Mouse (Mus musculus) embryonic facial prominence, embryonic 15.5 days (tissue): Measurements from ENCODE around the gene Aldh3b3. TPM values are rescaled to one million over a fixed set of nuclear protein-coding genes. Genes with fewer than 3 reads are reported as not detected.

ENCODE experiments used
- ATAC-seq: fragments of 200-750 bp; cut with Nextera tagmentation; 2 replicates; pipeline ENCODE4 v1.8.0; 2017; ENCODE audit warnings: low read depth, moderate TSS enrichment; ENCODE audit not compliant: insufficient number of reproducible peaks, low FRiP score, low TSS enrichment
- H3K27ac ChIP-seq: fragments of 300-500 bp; sonication (generic); replicated peaks from 2 replicates; pipeline ENCODE4 v1.5.1; 2015; ENCODE audit warnings: mild to moderate bottlenecking, inconsistent platforms
- H3K27me3 ChIP-seq: fragments of 300-500 bp; sonication (generic); 2 replicates; pipeline ENCODE4 v1.6.1; 2015; ENCODE audit warnings: inconsistent platforms
- H3K36me3 ChIP-seq: fragments of 300-500 bp; sonication (generic); 2 replicates; pipeline ENCODE4 v1.6.1; 2015; ENCODE audit warnings: mild to moderate bottlenecking, inconsistent platforms
- H3K4me1 ChIP-seq: fragments of 300-500 bp; sonication (generic); 2 replicates; pipeline ENCODE4 v1.6.1; 2015; ENCODE audit warnings: inconsistent platforms
- H3K4me2 ChIP-seq: fragments of 300-500 bp; sonication (generic); replicated peaks from 2 replicates; pipeline ENCODE4 v1.6.1; 2015; ENCODE audit warnings: mild to moderate bottlenecking, inconsistent platforms
- H3K4me3 ChIP-seq: fragments of 300-500 bp; sonication (generic); replicated peaks from 2 replicates; pipeline ENCODE4 v1.5.1; 2015; ENCODE audit warnings: mild to moderate bottlenecking, inconsistent platforms
- H3K9ac ChIP-seq: fragments of 300-500 bp; sonication (generic); 2 replicates; pipeline ENCODE4 v1.6.1; 2015; ENCODE audit warnings: inconsistent platforms
- H3K9me3 ChIP-seq: fragments of 300-500 bp; sonication (generic); replicated peaks from 2 replicates; pipeline ENCODE4 v1.6.1; 2016; ENCODE audit warnings: inconsistent platforms
- WGBS: fragments of 180-500 bp; shearing (Covaris S2); methylation state at CpG from one replicate; pipeline ENCODE4 v1.1.7; 2015; 5-methylcytosine and 5-hydroxymethylcytosine counted together
- polyA plus RNA-seq: library from polyadenylated mRNA; unstranded; fragments of >200 nt; fragmentation: Nextera tagmentation; extraction: Ambion mirVana; gene quantifications from 2 replicates; pipeline ENCODE4 v1.2.1, GENCODE M21; 2015

Gene Aldh3b3
- polyA plus RNA-seq, 1 experiment from 2014 or later, result 3.2 TPM

- no peak for ATAC-seq
- Histone ChIP-seq H3K27ac (no peak overlapping the region), H3K4me3 (no peak overlapping the region), H3K27me3 (no peaks in the 10 kb centered on the region), H3K36me3 (peaks cover 44% of the 10 kb centered on the region), H3K9me3 (no peaks in the 10 kb centered on the region), H3K4me2 (no peak overlapping the region), H3K4me1 (peaks cover 18% of the 10 kb centered on the region), H3K9ac (no peak overlapping the region)
- 84% methylated on average over 15 of the region's 15 CpGs for WGBS
Observed at GRCm38 (mm10) chr19:4004331-4004730, 45.9 kb downstream of the Aldh3b3 start.

GRCm38 (mm10) chr19:4005091-4005490, 46.6 kb downstream of the Aldh3b3 start:
- Histone ChIP-seq H3K4me1 (peaks cover 11% of the 10 kb centered on the region), H3K4me2 (no peak overlapping the region), H3K27me3 (no peaks in the 10 kb centered on the region), H3K9ac (no peak overlapping the region), H3K4me3 (no peak overlapping the region), H3K9me3 (no peaks in the 10 kb centered on the region), H3K36me3 (peaks cover 51% of the 10 kb centered on the region), H3K27ac (no peak overlapping the region)
- no peak for ATAC-seq
- 87% methylated on average over 9 of the region's 9 CpGs for WGBS

GRCm38 (mm10) chr19:4005971-4006370, 47.5 kb downstream of the Aldh3b3 start:
- no peak overlapping the region for H3K9ac ChIP-seq
- 94% methylated on average over 8 of the region's 8 CpGs for WGBS
- ATAC-seq, result no peak
- no peaks in the 10 kb centered on the region for H3K27me3 ChIP-seq
- H3K4me2 ChIP-seq, result no peak overlapping the region
- H3K4me1 ChIP-seq, result peaks cover 11% of the 10 kb centered on the region
- H3K36me3 ChIP-seq, result peaks cover 55% of the 10 kb centered on the region
- no peak overlapping the region for H3K4me3 ChIP-seq
- no peak overlapping the region for H3K27ac ChIP-seq
- no peaks in the 10 kb centered on the region for H3K9me3 ChIP-seq

GRCm38 (mm10) chr19:4011086-4011485, 52.6 kb downstream of the Aldh3b3 start:
- Histone ChIP-seq H3K4me2 (no peak overlapping the region), H3K36me3 (peaks cover 44% of the 10 kb centered on the region), H3K27me3 (no peaks in the 10 kb centered on the region), H3K4me3 (no peak overlapping the region), H3K27ac (no peak overlapping the region), H3K9ac (no peak overlapping the region), H3K9me3 (no peaks in the 10 kb centered on the region), H3K4me1 (peaks cover 16% of the 10 kb centered on the region)
- 93% methylated on average over 5 of the region's 5 CpGs for WGBS
- ATAC-seq, result no peak

GRCm38 (mm10) chr19:4012432-4013022, 54.1 kb downstream of the Aldh3b3 start, which contains the start of gene Ndufv1:
TSS of gene Ndufv1 (minus strand) at chr19:4012806.
- WGBS, result under 1% methylated on average over 45 of the region's 45 CpGs
- Histone ChIP-seq H3K36me3 (peaks cover 29% of the 10 kb centered on the region), H3K4me3 (peak within 1 kb of the TSS; percentile 95), H3K27me3 (no peaks in the 10 kb centered on the region), H3K4me1 (peaks cover 16% of the 10 kb centered on the region), H3K4me2 (peak within 1 kb of the TSS; percentile 67), H3K9me3 (no peaks in the 10 kb centered on the region), H3K27ac (peak within 1 kb of the TSS; percentile 65), H3K9ac (peak within 1 kb of the TSS; percentile 83)
- ATAC-seq, result peak; percentile 99

- Histone ChIP-seq H3K9ac (peak overlapping the region; percentile 35; the same call in 1 of the 2 replicates), H3K4me1 (peaks cover 16% of the 10 kb centered on the region), H3K9me3 (no peaks in the 10 kb centered on the region), H3K27me3 (no peaks in the 10 kb centered on the region), H3K36me3 (peaks cover 24% of the 10 kb centered on the region), H3K27ac (no peak overlapping the region; the same call in 1 of the 2 replicates), H3K4me2 (peak overlapping the region; percentile 67), H3K4me3 (peak overlapping the region; percentile 95)
- 19% methylated on average over 9 of the region's 9 CpGs for WGBS
- ATAC-seq, result no peak
Observed at GRCm38 (mm10) chr19:4013066-4013465, 54.6 kb downstream of the Aldh3b3 start.

GRCm38 (mm10) chr19:4014802-4015201, 56.4 kb downstream of the Aldh3b3 start:
- no peaks in the 10 kb centered on the region for H3K27me3 ChIP-seq

GRCm38 (mm10) chr19:4015635-4016034, 57.2 kb downstream of the Aldh3b3 start:
- Histone ChIP-seq H3K9ac (no peak overlapping the region), H3K9me3 (no peaks in the 10 kb centered on the region), H3K4me2 (no peak overlapping the region), H3K36me3 (no peaks in the 10 kb centered on the region; the same call in 1 of the 2 replicates), H3K27ac (no peak overlapping the region), H3K4me3 (no peak overlapping the region), H3K27me3 (no peaks in the 10 kb centered on the region), H3K4me1 (peaks cover 23% of the 10 kb centered on the region)
- ATAC-seq, result no peak
- WGBS, result 43% methylated on average over 5 of the region's 5 CpGs

More at GRCm38 (mm10) chr19:4014802-4015201, 56.4 kb downstream of the Aldh3b3 start:
- H3K4me2 ChIP-seq, result no peak overlapping the region
- H3K9ac ChIP-seq, result no peak overlapping the region
- no peak for ATAC-seq
- H3K27ac ChIP-seq, result no peak overlapping the region
- H3K36me3 ChIP-seq, result peaks cover 7% of the 10 kb centered on the region; the same call in 1 of the 2 replicates
- H3K9me3 ChIP-seq, result no peaks in the 10 kb centered on the region
- H3K4me3 ChIP-seq, result no peak overlapping the region
- H3K4me1 ChIP-seq, result peaks cover 23% of the 10 kb centered on the region

GRCm38 (mm10) chr19:4017921-4018587, 59.6 kb downstream of the Aldh3b3 start:
- no peaks in the 10 kb centered on the region for H3K27me3 ChIP-seq

GRCm38 (mm10) chr19:4018743-4019583, 60.5 kb downstream of the Aldh3b3 start:
- Histone ChIP-seq H3K4me3 (no peak overlapping the region), H3K9ac (no peak overlapping the region), H3K4me2 (no peak overlapping the region), H3K9me3 (no peaks in the 10 kb centered on the region), H3K27me3 (no peaks in the 10 kb centered on the region), H3K27ac (peak overlapping the region; percentile 45; the same call in 1 of the 2 replicates), H3K4me1 (peaks cover 7% of the 10 kb centered on the region; the same call in 1 of the 2 replicates), H3K36me3 (no peaks in the 10 kb centered on the region)
- WGBS, result 24% methylated on average over 18 of the region's 18 CpGs
- ATAC-seq, result peak; percentile 83

More at GRCm38 (mm10) chr19:4017921-4018587, 59.6 kb downstream of the Aldh3b3 start:
- H3K4me1 ChIP-seq, result peaks cover 9% of the 10 kb centered on the region; the same call in 1 of the 2 replicates
- no peaks in the 10 kb centered on the region for H3K36me3 ChIP-seq
- ATAC-seq, result no peak
- H3K4me3 ChIP-seq, result no peak overlapping the region
- WGBS, result 53% methylated on average over 10 of the region's 10 CpGs
- H3K9ac ChIP-seq, result no peak overlapping the region
- no peaks in the 10 kb centered on the region for H3K9me3 ChIP-seq
- no peak overlapping the region for H3K4me2 ChIP-seq
- H3K27ac ChIP-seq, result no peak overlapping the region
